Mouse (Mus musculus): ENCODE measurements at regions not wholly inside any gene's neighbourhood (a gene's known extent, or its start where the extent isn't known, plus 50 kb on each side); places are given as distances from the start of the nearest gene placed in this dataset.

DNA sequence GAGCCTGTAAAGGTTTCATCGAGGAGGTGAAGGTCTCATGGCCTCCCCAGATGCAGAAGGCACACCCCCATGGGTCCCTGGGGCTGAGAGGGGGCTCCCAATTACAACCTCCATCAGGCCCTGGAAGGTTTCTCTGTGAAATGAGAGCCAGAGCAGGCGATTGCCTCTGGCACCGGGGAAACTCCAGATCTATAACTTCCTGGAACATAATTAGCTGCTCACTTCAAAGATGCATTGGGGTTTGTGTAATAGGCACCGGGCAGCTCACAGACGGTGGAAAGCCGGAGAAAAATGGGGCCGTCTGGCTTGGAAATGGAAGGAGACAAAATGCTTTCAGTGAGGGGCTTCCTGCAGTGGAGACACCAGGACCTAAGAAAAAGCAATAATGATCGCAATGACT, 151.2 kb upstream of the Mvb12b start:
- ATAC-seq, result no peak

DNA sequence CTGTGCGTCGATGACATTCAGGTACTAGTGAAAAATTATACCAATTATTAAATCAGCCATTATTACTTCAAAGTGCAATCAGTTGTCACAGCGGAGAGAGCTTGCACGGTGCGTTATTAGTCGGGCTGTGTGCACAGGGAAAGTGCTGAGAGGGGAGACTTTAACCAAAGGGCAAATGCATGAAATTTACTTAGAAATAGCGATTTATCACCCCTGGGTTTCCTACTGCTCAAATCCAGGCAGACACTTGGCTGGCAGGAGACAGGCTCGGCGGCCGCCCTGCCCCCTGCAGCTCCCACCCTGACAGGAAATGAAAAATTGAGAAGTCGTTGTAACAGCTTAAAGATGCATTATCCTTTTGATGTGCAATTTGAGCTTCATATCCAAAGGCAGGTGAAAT, 145.5 kb upstream of the Mvb12b start:
- no peak for ATAC-seq

- no peak for ATAC-seq
These were observed 143.7 kb upstream of the Mvb12b start for GRCm38 (mm10) chr2:34031421-34031820.

- no peak for ATAC-seq
These were observed 143.3 kb upstream of the Mvb12b start for GRCm38 (mm10) chr2:34031001-34031412.

- ATAC-seq, result no peak
These were observed 139.7 kb upstream of the Mvb12b start for GRCm38 (mm10) chr2:34027445-34027844.

DNA sequence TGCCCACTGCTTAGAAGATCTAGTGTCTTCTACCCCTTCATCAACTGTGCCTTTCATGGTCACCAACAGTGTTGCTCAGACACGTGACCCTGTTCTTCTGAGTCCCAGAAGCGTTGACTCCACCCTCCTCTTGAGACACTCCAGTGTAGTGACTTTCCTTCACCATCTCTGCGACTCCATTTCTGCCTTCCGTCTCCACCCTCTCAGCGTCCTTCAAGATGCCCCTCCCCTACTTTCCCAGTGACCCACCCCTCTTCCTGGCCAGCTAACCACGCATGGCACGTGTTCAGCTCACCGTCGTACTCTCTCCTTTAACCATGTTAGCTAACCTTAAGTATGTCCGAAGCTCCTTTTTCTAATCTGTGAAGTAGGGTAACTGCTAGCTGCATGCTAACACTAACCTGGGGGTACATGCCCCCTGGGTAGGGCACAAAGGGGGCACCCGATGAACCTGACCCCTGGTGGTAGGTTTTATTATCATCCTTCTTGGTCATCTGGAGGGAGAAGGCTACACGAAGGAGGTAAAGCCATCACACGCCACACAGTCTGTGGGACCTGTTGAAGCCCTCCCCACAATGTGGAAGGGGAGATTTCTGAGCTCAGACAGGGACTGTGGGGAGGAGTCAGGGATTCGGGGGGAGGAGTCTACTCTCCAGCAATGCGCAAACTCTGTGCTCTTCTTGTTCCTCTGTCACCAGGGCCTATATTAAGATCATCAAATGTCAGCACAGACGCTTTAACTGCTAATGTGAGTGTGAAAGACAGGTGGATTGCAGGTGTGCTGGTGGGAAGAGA, 139.0 kb upstream of the Mvb12b start:
- ATAC-seq, result no peak

DNA sequence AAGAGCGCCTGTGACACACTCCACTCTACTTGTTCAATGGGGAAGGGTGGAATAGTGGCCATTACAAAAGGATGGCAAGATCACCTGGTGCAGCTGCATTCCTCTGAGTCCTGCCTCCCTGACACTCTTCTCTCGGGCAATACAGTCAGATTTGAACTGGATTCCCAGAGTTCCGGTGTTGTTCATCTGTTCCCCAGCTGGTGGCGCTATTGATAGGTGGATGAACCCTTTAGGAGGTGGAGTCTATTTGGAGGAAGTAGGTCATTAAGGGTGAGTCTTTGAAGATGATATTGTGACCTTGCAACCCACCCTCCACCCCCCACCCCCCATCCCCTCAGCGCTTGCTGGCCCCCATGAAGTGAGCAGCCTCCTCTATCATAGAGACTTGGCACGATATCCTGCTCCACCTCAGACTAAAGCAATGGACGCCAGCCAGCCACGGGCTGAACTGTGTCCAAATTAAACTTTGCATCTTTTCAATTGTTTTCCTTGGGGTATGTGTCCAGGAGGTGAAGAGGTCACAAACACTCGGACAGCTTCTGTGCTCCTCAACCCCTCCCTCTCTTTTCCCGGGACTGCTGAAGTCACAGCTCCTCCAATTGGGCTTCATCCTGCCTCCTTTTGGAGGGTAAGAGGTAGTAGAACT, 138.1 kb upstream of the Mvb12b start:
- ATAC-seq, result no peak

GRCm38 (mm10) chr2:34017142-34017453, 129.4 kb upstream of the Mvb12b start:
- no peak for ATAC-seq

- no peak for ATAC-seq
These were observed 128.8 kb upstream of the Mvb12b start for GRCm38 (mm10) chr2:34016350-34017141.

DNA sequence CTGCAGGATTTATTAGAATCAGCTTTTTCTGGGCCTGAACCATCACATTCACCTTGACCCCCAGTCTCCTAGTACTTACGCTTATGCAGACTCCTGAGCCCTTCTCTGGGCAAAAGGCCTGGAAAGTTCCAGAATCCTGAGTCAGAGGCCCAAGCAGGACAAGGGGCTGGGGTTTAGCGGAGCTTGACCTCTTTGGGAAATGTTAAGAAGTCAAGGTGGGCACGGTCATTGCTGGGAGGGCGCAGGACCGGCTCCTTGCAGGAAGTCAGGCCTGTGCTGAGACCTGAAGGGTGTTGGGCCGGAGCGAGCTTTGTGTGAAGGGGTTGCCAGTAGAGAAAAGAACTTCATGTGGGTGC, 127.9 kb upstream of the Mvb12b start:
- no peak for ATAC-seq

DNA sequence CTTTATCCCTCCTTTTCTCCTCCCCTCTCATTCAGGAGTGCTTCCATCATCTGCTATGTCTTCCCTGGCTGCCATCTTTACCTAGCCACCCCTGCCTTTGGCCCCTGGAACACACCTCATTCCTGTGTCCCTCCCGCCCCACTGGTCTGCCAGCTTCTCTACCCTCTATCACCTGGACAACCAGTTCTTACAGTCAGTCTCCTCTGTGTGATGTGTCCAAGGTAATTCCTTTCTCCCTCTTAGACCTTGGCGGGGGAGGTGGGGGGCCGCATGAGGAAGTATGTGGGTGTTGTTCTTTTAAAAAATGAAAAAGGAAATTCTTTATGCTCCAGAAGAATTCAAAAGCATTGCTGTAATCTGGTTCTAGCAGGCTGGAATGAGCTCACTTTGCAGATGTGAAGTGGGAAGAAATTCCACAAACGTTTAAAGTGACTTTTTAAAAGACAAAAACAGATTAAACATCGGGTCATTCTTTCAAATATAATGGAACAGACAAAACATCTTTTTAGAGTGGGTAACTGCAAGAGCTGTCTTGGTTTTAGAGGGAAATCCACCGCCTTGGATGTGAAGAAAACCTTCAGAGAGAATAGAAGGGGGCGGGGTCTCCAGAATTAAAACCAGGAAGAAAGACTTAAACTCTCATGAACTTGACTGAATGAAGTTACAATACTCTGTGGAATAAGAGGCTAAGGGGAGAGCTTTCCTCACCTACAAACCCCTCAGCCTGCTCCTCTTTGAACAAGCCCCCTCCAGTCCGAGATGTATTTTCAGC, 127.3 kb upstream of the Mvb12b start:
- no peak for ATAC-seq

DNA sequence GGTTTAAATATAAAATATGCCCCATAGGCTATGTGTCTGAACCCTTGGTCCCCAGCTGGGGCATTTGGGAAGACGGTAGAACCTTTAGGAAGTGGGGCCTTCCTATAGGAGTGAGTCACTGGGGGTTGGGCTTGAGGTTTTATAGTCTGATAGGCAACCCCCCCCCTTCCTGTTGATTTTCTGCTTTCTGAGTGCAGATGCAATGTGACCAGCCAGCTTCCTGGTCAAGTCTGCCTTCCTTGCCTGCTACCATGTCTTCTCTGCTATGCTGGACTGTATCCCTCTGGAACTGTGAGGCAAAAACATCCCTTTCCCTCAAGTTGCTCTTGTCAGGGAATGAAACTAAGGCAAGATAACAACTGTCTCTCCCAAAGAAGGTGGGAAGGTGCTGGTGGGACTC, 122.4 kb upstream of the Mvb12b start:
- no peak for ATAC-seq

GRCm38 (mm10) chr2:34007916-34008315, 120.2 kb upstream of the Mvb12b start:
- ATAC-seq, result no peak

DNA sequence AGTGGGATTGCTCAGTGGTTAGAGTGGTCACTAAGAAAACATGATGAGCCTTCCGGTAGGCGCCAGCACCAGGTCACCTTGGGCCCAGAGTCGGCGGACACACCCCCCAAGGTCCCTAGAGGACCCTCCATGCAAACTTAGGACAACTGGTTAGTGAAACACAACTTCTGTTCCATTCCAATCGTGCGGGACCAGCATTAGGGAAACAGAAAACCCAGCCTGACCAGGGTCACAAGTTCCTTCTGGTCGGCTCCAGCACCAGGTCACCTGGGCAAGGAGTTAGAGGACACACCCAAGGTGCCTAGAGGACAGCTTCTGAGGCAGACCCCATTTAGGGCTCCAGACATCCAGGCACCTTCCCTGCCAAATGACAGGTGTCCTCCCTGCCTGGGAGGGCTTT, 109.4 kb upstream of the Mvb12b start:
- ATAC-seq, result no peak

GRCm38 (mm10) chr2:33996331-33996730, 108.6 kb upstream of the Mvb12b start:
- no peak for ATAC-seq

DNA sequence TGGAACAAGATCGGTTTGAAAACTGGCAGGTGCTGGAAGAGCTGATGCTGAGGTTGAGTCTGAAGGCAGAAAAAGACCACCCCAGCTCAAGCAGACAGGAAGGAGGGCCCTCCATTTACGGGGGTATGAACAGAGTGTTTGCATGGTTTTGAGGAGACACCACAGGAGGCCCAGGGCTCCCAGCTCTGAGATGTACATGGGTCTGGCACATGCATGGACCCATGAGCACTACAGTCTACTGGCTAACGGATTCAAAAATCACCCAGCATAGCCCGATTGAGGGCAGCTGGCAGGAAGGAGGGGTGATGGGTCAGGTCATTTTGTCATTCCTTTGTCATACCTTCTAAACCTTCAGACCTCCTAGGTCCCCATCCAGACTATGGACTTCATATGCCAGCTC, 103.6 kb upstream of the Mvb12b start:
- no peak for ATAC-seq

- ATAC-seq, result no peak
These were observed 103.0 kb upstream of the Mvb12b start for GRCm38 (mm10) chr2:33990711-33991110.

- no peak for ATAC-seq
These were observed 102.0 kb upstream of the Mvb12b start for GRCm38 (mm10) chr2:33989555-33990370.

DNA sequence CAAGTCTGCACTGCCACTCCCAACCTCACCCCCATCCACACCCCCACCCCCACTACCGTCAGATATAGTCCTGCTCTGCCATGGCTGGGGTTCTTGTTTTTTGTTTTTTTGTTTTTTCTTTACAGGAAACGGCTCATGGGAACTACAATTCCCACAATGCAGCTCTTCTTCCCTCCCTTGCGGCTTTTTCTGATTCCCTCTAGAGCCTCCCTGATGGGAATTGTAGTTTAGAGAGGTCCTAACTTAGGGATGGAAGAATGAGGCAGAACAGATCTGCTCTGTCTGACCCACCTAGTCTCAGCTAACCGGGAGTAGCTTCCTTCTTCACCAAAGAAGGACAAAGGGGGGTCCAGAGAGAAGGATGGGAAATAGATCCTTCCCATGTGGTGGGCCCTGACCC, 98.7 kb upstream of the Mvb12b start:
- no peak for ATAC-seq

DNA sequence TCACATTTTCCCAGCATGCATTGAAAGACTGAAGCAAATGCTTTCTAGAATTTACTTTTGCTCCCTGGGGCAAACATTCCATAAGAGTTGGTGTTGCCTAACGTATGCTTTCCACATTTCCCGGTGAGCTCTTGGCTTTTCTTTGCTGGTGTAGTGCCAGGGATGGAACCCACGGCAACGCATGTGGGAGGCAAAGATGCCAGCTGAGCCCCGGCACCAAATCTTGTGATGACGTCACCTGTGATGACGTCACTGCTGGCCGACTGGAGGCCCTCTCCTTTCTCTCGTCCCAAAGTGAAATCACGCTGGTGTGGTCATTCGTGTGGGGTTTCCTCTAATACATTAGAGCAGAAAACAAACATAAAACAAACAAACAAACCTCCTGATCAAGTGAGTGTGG, 97.6 kb upstream of the Mvb12b start:
- ATAC-seq, result no peak

- no peak for ATAC-seq
These were observed 95.5 kb upstream of the Mvb12b start for GRCm38 (mm10) chr2:33983112-33983748.

DNA sequence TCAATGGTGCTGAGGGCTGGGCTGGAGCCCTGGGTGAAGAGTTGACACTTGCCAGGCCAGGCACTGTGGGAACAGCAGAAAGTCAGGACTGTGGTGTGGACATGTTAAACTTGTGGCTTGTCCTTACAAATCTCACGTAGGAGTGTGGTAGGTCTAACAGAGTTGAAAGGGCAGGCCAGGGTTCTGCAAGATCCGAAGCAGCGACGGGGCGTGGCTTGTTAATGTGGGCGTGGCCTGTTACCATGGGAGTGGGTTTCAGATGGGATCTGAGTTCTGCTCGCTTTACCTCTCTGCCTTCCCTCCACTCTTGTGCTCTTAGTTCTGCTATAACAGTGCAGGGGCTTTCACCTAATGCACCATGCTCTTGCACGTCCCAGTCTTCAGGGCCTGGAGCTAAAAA, 94.2 kb upstream of the Mvb12b start:
- no peak for ATAC-seq

All from CD4-positive, CD25-positive, alpha-beta regulatory T cell, adult 4 months (primary cell).